10 mouse cellular contexts compared by ENCODE assay signal in the genomic region with DNA sequence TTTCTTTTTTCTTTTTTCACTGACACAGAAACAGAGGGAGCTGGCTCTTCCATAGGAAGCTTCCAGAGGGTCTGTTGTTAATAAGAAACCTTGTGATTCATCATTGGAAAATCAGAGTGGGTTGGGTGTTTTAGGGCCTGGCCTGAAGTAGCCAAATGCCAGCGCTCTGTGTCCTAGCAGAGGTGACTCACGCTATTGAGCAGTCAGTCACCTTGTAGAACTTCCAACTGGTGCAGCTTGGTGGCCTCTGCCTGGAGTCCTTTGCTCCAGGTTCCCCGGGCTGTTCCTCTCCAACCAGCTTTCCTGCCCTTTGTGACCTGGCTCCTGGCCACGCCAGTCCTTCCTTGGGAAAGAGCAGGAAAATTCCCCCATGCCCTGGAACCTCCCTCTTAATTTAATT. TPM values are rescaled to one million over a fixed set of nuclear protein-coding genes. Genes with fewer than 3 reads are reported as not detected.
DNase-seq lines count a peak whose midpoint lies in the region; ATAC-seq and TF ChIP-seq lines count a peak whose summit lies in the region.
"Had no signal": no experiment of that assay in that cellular context is flagged by ENCODE, and none has a peak within 500 bp of the region (broad histone marks: within the 10 kb centered on the region; RNA-seq: fewer than 3 reads in every experiment).

No protein-coding gene starts in this region.

- intact Hi-C loops in heart, postnatal 25 days (cut with DNase I), result no loop called here

- H3K27me3 ChIP-seq in intestine, embryonic 15.5 days (replicated peaks), result no peaks in the 10 kb centered on the region
- no peaks in the 10 kb centered on the region for H3K27me3 ChIP-seq in hindbrain, postnatal 0 days (ENCODE audit: insufficient read depth, low read length)
- no peaks in the 10 kb centered on the region for H3K27me3 ChIP-seq in hindbrain, embryonic 12.5 days

- WGBS in intestine, embryonic 15.5 days, result 69% methylated on average over 4 of the region's 4 CpGs
- 82% methylated on average over 4 of the region's 4 CpGs for WGBS in hindbrain, postnatal 0 days
- 81% methylated on average over 4 of the region's 4 CpGs for WGBS in hindbrain, embryonic 12.5 days

- no peak for ATAC-seq in intestine, embryonic 15.5 days
- ATAC-seq in hindbrain, postnatal 0 days, result no peak
- no peak for ATAC-seq in hindbrain, embryonic 12.5 days (ENCODE audit: low FRiP score)

- no peak overlapping the region for H3K9ac ChIP-seq in intestine, embryonic 15.5 days
- H3K9ac ChIP-seq in hindbrain, postnatal 0 days (replicated peaks; ENCODE audit: low read length), result no peak overlapping the region
- no peak overlapping the region for H3K9ac ChIP-seq in hindbrain, embryonic 12.5 days
- H3K9ac ChIP-seq: liver, embryonic 13.5 days had no signal

- 0 out of 2 replicates have a peak, but pooled peaks cover 12% of the 10 kb centered on the region for H3K4me1 ChIP-seq in intestine, embryonic 15.5 days (replicated peaks)
- no peaks in the 10 kb centered on the region for H3K4me1 ChIP-seq in hindbrain, postnatal 0 days (ENCODE audit: insufficient read depth, low read length)
- no peaks in the 10 kb centered on the region for H3K4me1 ChIP-seq in hindbrain, embryonic 12.5 days
- H3K4me1 ChIP-seq: liver, embryonic 13.5 days had no signal

- H3K4me2 ChIP-seq in intestine, embryonic 15.5 days (replicated peaks), result no peak overlapping the region
- H3K4me2 ChIP-seq in hindbrain, postnatal 0 days (ENCODE audit: low read depth, low read length), result no peak overlapping the region
- H3K4me2 ChIP-seq in hindbrain, embryonic 12.5 days (replicated peaks), result no peak overlapping the region
- H3K4me2 ChIP-seq: liver, embryonic 13.5 days had no signal

- peak; percentile 41 for DNase-seq in gastrocnemius, adult 18-20 months (ENCODE audit: low spot score)
- no peak for DNase-seq in gastrocnemius, postnatal 4 days (ENCODE audit: low spot score in 2 of 2)
- DNase-seq in 3T3-L1 (ENCODE audit: low read depth, low spot score), result peak; percentile 89
- DNase-seq in adrenal gland, postnatal 36 days, result peak; percentile 66 to 71
- peak; percentile 51 for DNase-seq in heart, postnatal 25 days (ENCODE audit: low spot score)
- no peak for DNase-seq in hindbrain, postnatal 0 days (ENCODE audit: low spot score)
- DNase-seq: liver, embryonic 13.5 days had no signal

- H3K9me3 ChIP-seq in intestine, embryonic 15.5 days, result no peaks in the 10 kb centered on the region
- no peaks in the 10 kb centered on the region for H3K9me3 ChIP-seq in hindbrain, postnatal 0 days (ENCODE audit: low read length)
- 0 out of 2 replicates have a peak, but pooled peaks cover 3% of the 10 kb centered on the region for H3K9me3 ChIP-seq in hindbrain, embryonic 12.5 days (replicated peaks)
- H3K9me3 ChIP-seq: liver, embryonic 13.5 days had no signal

- H3K27ac ChIP-seq in intestine, embryonic 15.5 days, result no peak overlapping the region
- H3K27ac ChIP-seq in hindbrain, postnatal 0 days, result no peak overlapping the region
- H3K27ac ChIP-seq in hindbrain, embryonic 12.5 days, result no peak overlapping the region
- H3K27ac ChIP-seq: liver, embryonic 13.5 days had no signal

- H3K36me3 ChIP-seq in intestine, embryonic 15.5 days, result no peaks in the 10 kb centered on the region
- no peaks in the 10 kb centered on the region for H3K36me3 ChIP-seq in hindbrain, postnatal 0 days (ENCODE audit: insufficient read depth, low read length)
- no peaks in the 10 kb centered on the region for H3K36me3 ChIP-seq in hindbrain, embryonic 12.5 days
- H3K36me3 ChIP-seq: liver, embryonic 13.5 days had no signal

- no peak overlapping the region for H3K4me3 ChIP-seq in intestine, embryonic 15.5 days (replicated peaks)
- no peak overlapping the region for H3K4me3 ChIP-seq in hindbrain, postnatal 0 days (ENCODE audit: low read length)
- no peak overlapping the region for H3K4me3 ChIP-seq in hindbrain, embryonic 12.5 days
- H3K4me3 ChIP-seq: erythroblast, embryonic 14.5 days; liver, embryonic 13.5 days had no signal

- no peak for TF ChIP-seq CTCF in hindbrain, postnatal 0 days (IDR thresholded peaks at IDR 0.05; ENCODE audit: low read depth)

RNA-seq across cellular contexts. Expression of gene Meox1, which starts 44.9 kb away (rescaled TPM):
- 1 to 10 TPM; 1.3 to 3.8 TPM for total RNA-seq in gastrocnemius, adult 18-20 months (2021)
- 10 to 100 TPM; 17.7 to 20.4 TPM for total RNA-seq in gastrocnemius, postnatal 4 days (2021)
- total RNA-seq in adrenal gland, postnatal 36 days (2021), result 1 to 10 TPM; 3.6 to 6.0 TPM
- 1 to 10 TPM; 7.8 to 9.9 TPM for total RNA-seq in heart, postnatal 25 days (2021)
- polyA plus RNA-seq in intestine, embryonic 15.5 days (2015; fragmentation: Nextera tagmentation; extraction: Ambion mirVana), result 4.4 and 4.5 TPM in 2 replicates
- total RNA-seq in hindbrain, postnatal 0 days (2014; rRNA removed), result 1.8 and 2.0 TPM in 2 replicates
- polyA plus RNA-seq in hindbrain, postnatal 0 days (2015; fragmentation: Nextera tagmentation; extraction: Ambion mirVana), result 0.69 and 0.73 TPM in 2 replicates
- 1.4 and 1.9 TPM in 2 replicates for polyA plus RNA-seq in hindbrain, embryonic 12.5 days (2016; fragmentation: Nextera tagmentation; extraction: Ambion mirVana)
- polyA plus RNA-seq: erythroblast, embryonic 14.5 days had no signal

Comparison
In these comparisons a context has a peak if more than half of its experiments do, and no peak if none do; other contexts are left out.
1. DNase-seq: peak in gastrocnemius, adult 18-20 months (single experiment), 3T3-L1 (single experiment), adrenal gland, postnatal 36 days (2 of 2) and heart, postnatal 25 days (single experiment); none in gastrocnemius, postnatal 4 days (0 of 2) and hindbrain, postnatal 0 days (single experiment).